Mouse (Mus musculus): ENCODE measurements around the gene Taf1b. TPM values are rescaled to one million over a fixed set of nuclear protein-coding genes. Genes with fewer than 3 reads are reported as not detected.

The Taf1b gene
- polyA plus RNA-seq, 1 experiment from 2014 or later, result 19.7 TPM

Other genes starting within 250 kb of the Taf1b start
- gene Grhl1, start 73.9 kb downstream of the Taf1b start, polyA plus RNA-seq (2015; fragmentation: Nextera tagmentation; extraction: Ambion mirVana), result 5.7 and 7.5 TPM in 2 replicates
- gene Klf11, start 152.9 kb downstream of the Taf1b start, polyA plus RNA-seq (2015; fragmentation: Nextera tagmentation; extraction: Ambion mirVana), result 11.2 and 12.0 TPM in 2 replicates
- 2.4 and 3.0 TPM in 2 replicates for gene Cys1, start 183.5 kb downstream of the Taf1b start, polyA plus RNA-seq (2015; fragmentation: Nextera tagmentation; extraction: Ambion mirVana)
- gene Rrm2, start 209.9 kb downstream of the Taf1b start, polyA plus RNA-seq (2015; fragmentation: Nextera tagmentation; extraction: Ambion mirVana), result 172 and 175 TPM in 2 replicates

All from stomach, embryonic 15.5 days (tissue).